Mouse (Mus musculus) adrenal gland, postnatal 14 days (tissue): ENCODE results near the gene Auts2. TPM values are rescaled to one million over a fixed set of nuclear protein-coding genes. Genes with fewer than 3 reads are reported as not detected.

Source experiments
- DNase-seq: peaks from one replicate; pipeline ENCODE4 v3.0.0; 2021; ENCODE audit warnings: mixed read lengths
- total RNA-seq: library from RNA; stranded (reverse); gene quantifications from 2 replicates; pipeline ENCODE4 v1.2.3, GENCODE M21; 2021

Auts2 gene
- total RNA-seq, 1 experiment from 2014 or later: 38.2 TPM

DNA sequence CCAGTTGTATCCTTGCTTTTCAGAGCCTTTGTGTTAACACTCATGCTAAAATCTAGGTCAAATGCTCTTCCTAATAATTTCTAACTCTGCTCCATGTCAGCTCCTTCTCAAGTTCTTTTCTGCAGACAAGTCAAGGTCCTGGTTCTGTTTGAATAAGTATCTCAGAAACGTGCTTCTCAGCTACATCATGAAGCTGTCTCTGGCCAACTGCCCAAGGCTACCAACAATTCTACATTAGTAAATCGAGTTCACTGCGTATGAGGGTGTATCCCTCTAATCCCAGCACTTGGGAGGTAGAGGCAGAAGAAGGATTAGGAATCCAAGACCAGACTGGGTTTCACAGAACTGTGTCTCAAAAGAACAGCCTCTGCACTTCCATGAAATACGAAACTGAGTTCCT, 1109.9 kb downstream of the Auts2 start:
- DNase-seq: peak; percentile 53

DNA sequence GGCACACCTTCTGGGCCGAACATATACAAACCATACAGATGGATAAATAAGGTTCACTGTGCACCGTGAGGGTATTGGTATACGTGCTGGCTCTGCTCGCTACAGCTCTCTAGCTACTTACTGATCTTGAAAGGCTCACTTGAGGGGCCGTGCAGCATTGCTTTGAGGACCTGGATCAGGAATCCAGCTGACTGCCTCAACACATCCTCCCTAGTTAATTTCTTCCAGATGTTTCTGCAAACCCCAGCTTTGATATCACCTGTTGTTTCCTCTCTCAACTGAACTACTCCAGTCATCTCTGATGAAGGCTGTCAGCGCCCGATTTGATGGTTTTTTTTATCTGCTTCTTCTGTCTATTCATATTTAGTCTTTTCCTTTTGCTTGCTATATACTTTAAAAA, 1111.2 kb downstream of the Auts2 start:
- DNase-seq: no peak

DNA sequence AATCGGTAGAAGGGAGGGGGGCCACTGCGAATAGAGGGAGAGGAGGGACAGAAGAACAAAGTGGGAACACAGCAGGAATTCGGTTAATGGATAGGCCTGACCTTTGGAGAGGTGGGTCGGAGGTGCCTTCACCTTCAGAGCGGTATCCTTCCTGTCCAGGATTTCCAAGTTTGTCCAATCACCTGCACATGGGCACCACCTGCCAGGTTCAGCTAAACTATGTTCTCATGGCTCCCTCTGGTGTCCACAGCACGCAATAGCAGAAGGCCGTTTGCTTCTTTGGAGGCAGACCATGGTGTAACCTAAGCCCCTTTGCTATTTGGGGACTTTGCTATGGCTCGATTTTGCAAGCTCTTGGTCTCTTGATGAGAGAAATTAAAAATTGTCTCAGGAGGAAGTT, 1113.0 kb downstream of the Auts2 start:
- peak; percentile 71 for DNase-seq

DNA sequence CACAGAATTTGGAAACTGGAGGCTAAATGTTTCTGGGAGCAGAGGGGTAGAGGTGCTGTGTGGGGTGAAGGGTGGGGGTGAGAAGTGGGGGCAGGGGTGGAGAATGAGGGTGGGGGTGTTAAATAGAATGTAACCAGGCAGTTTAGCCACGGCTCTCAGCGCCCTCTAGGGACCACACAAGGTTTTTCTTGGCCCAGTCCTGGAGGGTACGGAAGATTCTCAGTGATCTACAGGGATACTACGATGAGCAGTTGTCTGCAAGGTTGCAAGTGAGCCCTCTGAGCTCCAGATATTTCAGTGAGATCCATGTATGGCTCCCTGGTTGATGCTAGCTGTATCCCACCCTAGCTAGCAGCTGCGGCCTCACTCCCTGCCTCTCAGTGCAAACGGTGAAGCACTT, 1113.6 kb downstream of the Auts2 start:
- DNase-seq: no peak

DNA sequence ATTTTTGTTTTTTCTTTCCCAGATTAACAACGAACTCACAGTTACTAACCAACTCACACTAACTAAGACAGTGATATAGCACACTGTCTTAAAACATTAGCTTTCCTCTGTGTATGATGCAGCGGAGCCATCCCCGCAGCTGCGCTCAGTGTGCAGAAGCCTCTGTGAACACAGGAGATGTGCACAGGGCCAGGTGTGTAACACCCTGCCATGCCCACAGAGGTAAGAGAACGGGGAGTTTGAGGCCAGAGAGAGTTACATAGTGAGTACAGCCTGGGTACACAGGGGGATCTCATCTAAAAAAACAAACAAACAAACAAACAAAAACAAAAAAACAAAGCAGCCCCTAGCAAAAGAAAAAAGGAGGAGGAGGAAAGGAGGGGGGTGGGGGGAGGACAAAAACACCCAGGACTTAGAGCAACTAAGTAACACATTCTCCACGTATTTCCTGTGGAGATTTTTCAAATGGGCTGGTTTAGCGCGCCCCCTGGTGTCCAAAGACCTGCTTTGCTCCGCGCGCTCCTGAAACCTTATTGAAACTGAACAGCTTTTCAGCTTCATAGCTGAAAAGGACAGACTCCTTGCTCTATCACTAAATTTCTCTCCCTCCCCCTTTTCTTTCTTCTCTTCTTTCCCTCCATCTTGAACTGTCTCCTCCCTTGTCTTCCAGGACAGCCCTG, 1115.3 kb downstream of the Auts2 start:
- DNase-seq: peak; percentile 81

DNA sequence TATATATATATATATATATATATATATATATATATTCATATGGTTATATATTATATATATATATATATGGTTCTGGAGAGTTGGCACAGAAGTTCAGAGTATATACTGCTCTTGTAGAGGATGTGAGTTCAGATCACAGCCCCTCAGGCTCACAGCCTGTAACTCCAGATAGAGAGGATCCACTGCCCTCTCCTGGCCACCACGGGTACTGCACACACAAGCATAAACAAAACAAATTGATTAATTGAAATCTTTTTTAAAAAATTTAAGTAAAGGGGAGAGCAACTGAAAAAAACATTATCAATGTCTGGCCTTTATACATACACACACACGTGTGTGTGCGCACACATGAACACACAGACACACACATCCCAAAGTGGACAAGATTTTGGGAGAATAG, 1120.4 kb downstream of the Auts2 start:
- no peak for DNase-seq

DNA sequence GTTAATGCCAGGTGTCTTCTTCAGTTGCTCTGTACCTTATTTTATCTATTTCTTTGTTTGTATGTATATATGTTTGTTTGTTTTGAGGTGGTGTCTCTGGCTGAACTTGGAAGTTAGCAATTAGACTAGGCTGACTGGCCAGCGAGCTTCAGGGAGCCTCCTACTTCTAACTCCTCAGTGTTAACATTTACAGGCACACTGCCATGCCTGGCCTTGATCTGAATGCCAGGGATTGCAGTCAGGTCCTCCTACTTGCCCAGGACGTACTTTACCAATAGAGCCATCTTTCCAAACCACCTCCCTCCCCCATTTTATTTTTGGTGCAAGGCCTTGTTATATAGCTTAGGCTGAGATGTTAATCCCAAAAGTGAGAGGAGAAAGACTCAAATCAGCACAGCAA, 1122.7 kb downstream of the Auts2 start:
- DNase-seq: peak; percentile 58

DNA sequence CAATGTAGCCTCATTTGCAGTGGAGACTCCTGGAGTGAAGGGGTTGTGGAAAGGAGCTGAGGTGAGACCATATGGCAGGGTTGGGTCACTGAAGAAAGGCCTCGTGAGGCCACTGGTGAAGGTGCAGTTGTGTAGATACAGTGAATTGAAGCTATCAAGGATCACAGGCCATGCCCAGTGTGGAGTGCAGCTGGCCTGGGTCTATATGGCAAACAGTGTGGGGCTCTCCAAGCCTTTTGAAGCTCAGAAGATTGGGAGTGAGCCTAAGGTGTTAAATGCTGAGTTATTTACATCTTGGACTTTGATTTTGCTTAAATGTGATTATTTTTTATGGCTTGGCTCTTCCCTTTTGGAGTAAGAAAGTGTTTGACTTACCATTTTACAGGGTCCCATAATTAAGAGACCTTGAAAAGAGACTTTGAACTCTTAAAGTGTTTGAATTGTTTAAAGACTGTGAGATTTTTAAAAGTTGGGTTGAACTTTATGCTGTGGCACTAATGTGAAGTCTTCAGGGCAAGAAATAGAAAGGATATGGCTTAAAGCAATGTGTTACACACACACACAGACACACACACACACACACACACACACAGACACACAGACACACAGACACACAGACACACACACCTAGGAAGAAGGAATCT, 1127.1 kb downstream of the Auts2 start:
- DNase-seq: no peak

DNA sequence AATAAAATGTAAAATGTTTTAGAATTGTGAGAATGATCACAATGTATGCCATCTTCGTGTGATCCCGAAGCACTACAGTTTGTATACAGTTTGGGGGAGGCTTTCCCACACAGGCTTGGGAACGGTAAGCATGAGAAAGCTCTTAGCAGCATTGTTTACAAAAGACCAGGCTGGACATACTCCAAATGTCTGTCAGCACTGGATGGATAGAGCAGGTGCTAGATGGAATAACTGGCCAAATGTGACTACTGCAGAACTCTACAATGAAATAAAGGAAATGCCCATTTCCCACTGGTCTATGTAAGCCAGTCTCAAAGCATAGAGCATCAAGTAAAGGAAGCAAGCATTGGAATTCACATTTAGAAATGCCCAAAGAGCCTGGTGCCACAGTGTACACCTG, 1144.9 kb downstream of the Auts2 start:
- no peak for DNase-seq

DNA sequence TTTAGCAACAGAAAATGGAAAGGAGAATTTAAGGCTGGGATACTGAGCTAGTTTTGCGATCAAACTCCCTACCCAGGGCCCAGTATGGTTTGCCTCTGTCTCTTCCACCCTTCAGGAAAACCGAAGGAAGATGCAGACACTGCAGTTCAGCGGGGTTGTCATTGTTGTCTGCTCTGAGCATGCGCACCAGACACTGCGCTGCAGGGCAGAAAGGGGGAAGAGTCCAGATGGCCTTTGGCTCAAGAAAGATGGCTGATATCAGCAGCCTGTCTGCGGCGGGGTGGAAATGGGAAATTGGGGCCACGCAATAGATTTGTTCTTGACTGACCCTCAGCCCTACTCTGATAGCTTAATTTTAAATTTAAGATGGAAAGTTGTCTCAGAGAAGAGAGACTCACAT, 1147.4 kb downstream of the Auts2 start:
- DNase-seq: no peak
